In genomic region chr15:45663601-45664000, GRCm38 (mm10) we compare ENCODE assay signal across 25 mouse cellular contexts.
"Had no signal": no experiment of that assay in that cellular context is flagged by ENCODE, and none has a peak within 500 bp of the region (broad histone marks: within the 10 kb centered on the region; RNA-seq: fewer than 3 reads in every experiment).

No protein-coding gene starts in this region.

- H3K27me3 ChIP-seq: liver, embryonic 15.5 days; lung, embryonic 15.5 days; megakaryocyte, embryonic 14.5 days; midbrain, embryonic 13.5 days; midbrain, embryonic 15.5 days; neural tube, embryonic 13.5 days; neural tube, embryonic 15.5 days; stomach, embryonic 15.5 days had no signal

- H3K9ac ChIP-seq: liver, embryonic 15.5 days; liver, postnatal 0 days; lung, embryonic 15.5 days; midbrain, embryonic 13.5 days; midbrain, embryonic 15.5 days; neural tube, embryonic 13.5 days; neural tube, embryonic 15.5 days; stomach, embryonic 15.5 days had no signal

- DNase-seq: liver, postnatal 0 days; lung, adult 2 months; lung, postnatal 14 days; lung, postnatal 36 days; retina, postnatal 1 day; right cerebral cortex, adult 18-20 months; right cerebral cortex, postnatal 25 days; right cerebral cortex, postnatal 4 days; spleen, adult 18-20 months; thymus, adult 2 months; thymus, postnatal 25 days; thymus, postnatal 4 days had no signal

- H3K36me3 ChIP-seq: liver, embryonic 15.5 days; lung, embryonic 15.5 days; midbrain, embryonic 13.5 days; midbrain, embryonic 15.5 days; neural tube, embryonic 13.5 days; neural tube, embryonic 15.5 days; stomach, embryonic 15.5 days had no signal

- H3K4me3 ChIP-seq: liver, embryonic 15.5 days; lung, embryonic 15.5 days; megakaryocyte, embryonic 14.5 days; midbrain, embryonic 13.5 days; midbrain, embryonic 15.5 days; myocyte; neural tube, embryonic 13.5 days; neural tube, embryonic 15.5 days; stomach, embryonic 15.5 days had no signal

- H3K4me2 ChIP-seq: liver, embryonic 15.5 days; lung, embryonic 15.5 days; midbrain, embryonic 11.5 days; midbrain, embryonic 13.5 days; midbrain, embryonic 15.5 days; neural tube, embryonic 13.5 days; neural tube, embryonic 15.5 days; stomach, embryonic 15.5 days had no signal

- ATAC-seq: liver, postnatal 0 days; lung, postnatal 0 days; midbrain, embryonic 13.5 days; midbrain, embryonic 15.5 days had no signal

- H3K27ac ChIP-seq: liver, embryonic 15.5 days; lung, embryonic 15.5 days; macrophage; midbrain, embryonic 13.5 days; midbrain, embryonic 15.5 days; neural tube, embryonic 13.5 days; neural tube, embryonic 15.5 days; stomach, embryonic 15.5 days; stomach, postnatal 0 days had no signal

- H3K9me3 ChIP-seq: liver, embryonic 15.5 days; lung, embryonic 15.5 days; midbrain, embryonic 13.5 days; midbrain, embryonic 15.5 days; neural tube, embryonic 13.5 days; neural tube, embryonic 15.5 days; stomach, embryonic 15.5 days had no signal

- H3K4me1 ChIP-seq: liver, embryonic 15.5 days; lung, embryonic 15.5 days; megakaryocyte, embryonic 14.5 days; midbrain, embryonic 13.5 days; midbrain, embryonic 15.5 days; neural tube, embryonic 13.5 days; neural tube, embryonic 15.5 days; stomach, embryonic 15.5 days had no signal
